Mouse (Mus musculus) C2C12 (cell line): ENCODE results near the gene Ier2. TPM values are rescaled to one million over a fixed set of nuclear protein-coding genes. Genes with fewer than 3 reads are reported as not detected.

Experiments
- H3K27me3 ChIP-seq: one replicate; pipeline ENCODE4 v1.6.1; 2011; ENCODE audit not compliant: control insufficient read depth, insufficient read depth, insufficient read length
- H3K36me3 ChIP-seq: one replicate; pipeline ENCODE4 v1.6.1; 2011; ENCODE audit not compliant: control insufficient read depth, insufficient read depth
- H3K4me3 ChIP-seq: one replicate; pipeline ENCODE4 v1.5.1; 2011; ENCODE audit warnings: mild to moderate bottlenecking, control low read depth; ENCODE audit not compliant: poor library complexity, insufficient read depth, severe bottlenecking
- H3K79me2 ChIP-seq: one replicate; pipeline ENCODE4 v1.6.1; 2011; ENCODE audit not compliant: control insufficient read depth, insufficient read depth
- H3K79me3 ChIP-seq: one replicate; pipeline ENCODE4 v1.6.1; 2011; ENCODE audit warnings: low read depth, control low read depth
- H3ac ChIP-seq: one replicate; pipeline ENCODE3; 2011; ENCODE audit warnings: low read depth; ENCODE audit not compliant: control insufficient read depth, insufficient read length
- CEBPB ChIP-seq: IDR thresholded peaks from one replicate; pipeline ENCODE4 v1.6.1; 2011; ENCODE audit warnings: low read depth, mild to moderate bottlenecking, control low read depth, moderate library complexity
- CTCF ChIP-seq: IDR thresholded peaks from one replicate; pipeline ENCODE4 v1.5.1; 2011; ENCODE audit not compliant: control insufficient read depth, insufficient read depth, insufficient read length
- FOSL1 ChIP-seq: IDR thresholded peaks from one replicate; pipeline ENCODE4 v1.8.0; 2011; ENCODE audit warnings: mild to moderate bottlenecking, low read length; ENCODE audit not compliant: poor library complexity, insufficient read depth, severe bottlenecking
- MAX ChIP-seq: IDR thresholded peaks from one replicate; pipeline ENCODE4 v1.6.1; 2011; ENCODE audit warnings: mild to moderate bottlenecking, control low read depth
- MYOD1 ChIP-seq: IDR thresholded peaks from one replicate; pipeline ENCODE4 v1.6.1; 2011; ENCODE audit warnings: low read depth; ENCODE audit not compliant: control insufficient read depth, insufficient read length
- MYOG ChIP-seq: IDR thresholded peaks from one replicate; pipeline ENCODE4 v1.6.1; 2011; ENCODE audit not compliant: control insufficient read depth, insufficient read length; ENCODE audit errors: extremely low read depth
- USF1 ChIP-seq: IDR thresholded peaks from one replicate; pipeline ENCODE4 v1.6.1; 2011; ENCODE audit warnings: low read depth, mild to moderate bottlenecking, control low read depth, moderate library complexity
- polyA plus RNA-seq: library from polyadenylated mRNA; unstranded; fragments of >200 nt; fragmentation: generic; extraction: Trizol; gene quantifications from one replicate; pipeline ENCODE4 v1.2.1, GENCODE M21; 2012; ENCODE audit warnings: missing spikeins

Gene Ier2
- polyA plus RNA-seq, 1 experiment = 61.4 TPM

GRCm38 (mm10) chr8:84621102-84621625 is 41.5 kb downstream of the Ier2 start:
- TF ChIP-seq CEBPB = no peak
- TF ChIP-seq USF1 = no peak

GRCm38 (mm10) chr8:84617005-84617404 is 45.6 kb downstream of the Ier2 start:
- Histone ChIP-seq H3K36me3 (no peaks in the 10 kb centered on the region), H3ac (no peak overlapping the region), H3K4me3 (no peak overlapping the region), H3K79me2 (no peaks in the 10 kb centered on the region), H3K79me3 (no peaks in the 10 kb centered on the region), H3K27me3 (peaks cover 3% of the 10 kb centered on the region)
- no peak for TF ChIP-seq MYOG
- TF ChIP-seq CTCF = no peak
- TF ChIP-seq CEBPB = no peak
- TF ChIP-seq MAX = no peak
- TF ChIP-seq FOSL1 = no peak
- no peak for TF ChIP-seq USF1
- TF ChIP-seq MYOD1 = no peak

More at GRCm38 (mm10) chr8:84621102-84621625, 41.5 kb downstream of the Ier2 start:
- Histone ChIP-seq H3ac (no peak overlapping the region), H3K79me2 (no peaks in the 10 kb centered on the region), H3K79me3 (no peaks in the 10 kb centered on the region), H3K4me3 (no peak overlapping the region), H3K27me3 (peaks cover 3% of the 10 kb centered on the region), H3K36me3 (no peaks in the 10 kb centered on the region)

GRCm38 (mm10) chr8:84615666-84616485 is 46.8 kb downstream of the Ier2 start:
- Histone ChIP-seq H3K79me3 (no peaks in the 10 kb centered on the region), H3K79me2 (no peaks in the 10 kb centered on the region), H3ac (no peak overlapping the region), H3K36me3 (no peaks in the 10 kb centered on the region), H3K4me3 (no peak overlapping the region), H3K27me3 (peaks cover 7% of the 10 kb centered on the region)
- TF ChIP-seq MYOD1 (no peak), MAX (no peak), CEBPB (no peak), CTCF (no peak), FOSL1 (no peak), MYOG (no peak), USF1 (no peak)

- Histone ChIP-seq H3K79me2 (no peaks in the 10 kb centered on the region), H3ac (no peak overlapping the region), H3K79me3 (no peaks in the 10 kb centered on the region), H3K36me3 (no peaks in the 10 kb centered on the region), H3K27me3 (peaks cover 4% of the 10 kb centered on the region), H3K4me3 (no peak overlapping the region)
- no peak for TF ChIP-seq USF1
- TF ChIP-seq MYOD1 = peak; percentile 57
Observed at GRCm38 (mm10) chr8:84614512-84615223, 48.0 kb downstream of the Ier2 start.

Other genes with a start within 250 kb of the Ier2 start
- 117 TPM for gene Trmt1, start 23.5 kb upstream of the Ier2 start, polyA plus RNA-seq
- 81.5 TPM for gene Nacc1, start 25.0 kb upstream of the Ier2 start, polyA plus RNA-seq
- gene Lyl1, start 38.6 kb upstream of the Ier2 start, polyA plus RNA-seq = 0.04 TPM
- gene G430095P16Rik, start 60.2 kb upstream of the Ier2 start, polyA plus RNA-seq = 2.9 TPM
- gene Nfix, start 137.5 kb upstream of the Ier2 start, polyA plus RNA-seq = 50.7 TPM
- 2.4 TPM for gene Dand5, start 160.0 kb upstream of the Ier2 start, polyA plus RNA-seq
- gene Gadd45gip1, start 168.7 kb upstream of the Ier2 start, polyA plus RNA-seq = 32.5 TPM
- 68.3 TPM for gene Rad23a, start 177.8 kb upstream of the Ier2 start, polyA plus RNA-seq
- 687 TPM for gene Calr, start 184.1 kb upstream of the Ier2 start, polyA plus RNA-seq
- 104 TPM for gene Farsa, start 194.1 kb upstream of the Ier2 start, polyA plus RNA-seq
- gene Syce2, start 209.3 kb upstream of the Ier2 start, polyA plus RNA-seq = 8.5 TPM
- 11.4 TPM for gene Gcdh, start 231.1 kb upstream of the Ier2 start, polyA plus RNA-seq
- gene Klf1, start 239.1 kb upstream of the Ier2 start, polyA plus RNA-seq = 0.09 TPM
- gene Dnase2a, start 245.7 kb upstream of the Ier2 start, polyA plus RNA-seq = 9.0 TPM